In genomic region chr17:56264020-56264419, GRCm38 (mm10) we compare ENCODE assay signal across 8 mouse cellular contexts. TPM values are rescaled to one million over a fixed set of nuclear protein-coding genes. Genes with fewer than 3 reads are reported as not detected.
DNase-seq lines count a peak whose midpoint lies in the region; ATAC-seq and TF ChIP-seq lines count a peak whose summit lies in the region.

No protein-coding gene starts in this region.

- peaks cover 4% of the 10 kb centered on the region; the same call in 1 of the 2 replicates for H3K4me1 ChIP-seq in embryonic facial prominence, embryonic 14.5 days (ENCODE audit: control insufficient read depth, insufficient read depth, low read length)
- peaks cover 52% of the 10 kb centered on the region for H3K4me1 ChIP-seq in heart, embryonic 12.5 days (replicated peaks)
- H3K4me1 ChIP-seq in kidney, postnatal 0 days (replicated peaks; ENCODE audit: insufficient read depth, low read length), result 0 out of 2 replicates have a peak, but pooled peaks cover 8% of the 10 kb centered on the region
- peaks cover 13% of the 10 kb centered on the region for H3K4me1 ChIP-seq in liver, embryonic 11.5 days (replicated peaks; ENCODE audit: control insufficient read depth, insufficient read depth, low read length)
- peaks cover 2% of the 10 kb centered on the region; the same call in 1 of the 2 replicates for H3K4me1 ChIP-seq in stomach, embryonic 14.5 days (ENCODE audit: control insufficient read depth, insufficient read depth, low read length)

- no peaks in the 10 kb centered on the region for H3K9me3 ChIP-seq in embryonic facial prominence, embryonic 14.5 days (ENCODE audit: control insufficient read depth, low read length)
- no peaks in the 10 kb centered on the region for H3K9me3 ChIP-seq in heart, embryonic 12.5 days (replicated peaks)
- H3K9me3 ChIP-seq in kidney, postnatal 0 days (replicated peaks; ENCODE audit: low read length), result no peaks in the 10 kb centered on the region
- H3K9me3 ChIP-seq in liver, embryonic 11.5 days (ENCODE audit: control insufficient read depth, low read length), result no peaks in the 10 kb centered on the region
- H3K9me3 ChIP-seq in stomach, embryonic 14.5 days (ENCODE audit: control insufficient read depth, low read depth, low read length), result no peaks in the 10 kb centered on the region

- no peak overlapping the region for H3K27ac ChIP-seq in embryonic facial prominence, embryonic 14.5 days (replicated peaks; ENCODE audit: low read depth, low read length)
- no peak overlapping the region for H3K27ac ChIP-seq in heart, embryonic 12.5 days (ENCODE audit: poor library complexity, severe bottlenecking)
- no peak overlapping the region for H3K27ac ChIP-seq in kidney, postnatal 0 days
- no peak overlapping the region for H3K27ac ChIP-seq in liver, embryonic 11.5 days (ENCODE audit: low read depth, low read length)
- H3K27ac ChIP-seq in stomach, embryonic 14.5 days (ENCODE audit: low read length), result no peak overlapping the region

- H3K36me3 ChIP-seq in embryonic facial prominence, embryonic 14.5 days (ENCODE audit: control insufficient read depth, insufficient read depth, low read length), result peaks cover 42% of the 10 kb centered on the region
- peaks cover 42% of the 10 kb centered on the region for H3K36me3 ChIP-seq in heart, embryonic 12.5 days
- peaks cover 23% of the 10 kb centered on the region; the same call in 1 of the 2 replicates for H3K36me3 ChIP-seq in kidney, postnatal 0 days (ENCODE audit: insufficient read depth, low read length)
- H3K36me3 ChIP-seq in liver, embryonic 11.5 days (ENCODE audit: control insufficient read depth, insufficient read depth, low read length), result peaks cover 21% of the 10 kb centered on the region
- peaks cover 28% of the 10 kb centered on the region for H3K36me3 ChIP-seq in stomach, embryonic 14.5 days (ENCODE audit: control insufficient read depth, insufficient read depth, low read length)

- no peaks in the 10 kb centered on the region for H3K27me3 ChIP-seq in embryonic facial prominence, embryonic 14.5 days (replicated peaks; ENCODE audit: control insufficient read depth, insufficient read depth, low read length)
- H3K27me3 ChIP-seq in heart, embryonic 12.5 days (replicated peaks), result no peaks in the 10 kb centered on the region
- no peaks in the 10 kb centered on the region for H3K27me3 ChIP-seq in kidney, postnatal 0 days (ENCODE audit: insufficient read depth, low read length)
- no peaks in the 10 kb centered on the region for H3K27me3 ChIP-seq in liver, embryonic 11.5 days (replicated peaks; ENCODE audit: control insufficient read depth, insufficient read depth, low read length)
- no peaks in the 10 kb centered on the region for H3K27me3 ChIP-seq in stomach, embryonic 14.5 days (ENCODE audit: control insufficient read depth, insufficient read depth, low read length)

- peak; percentile 81 for TF ChIP-seq CTCF in kidney, postnatal 0 days (IDR thresholded peaks at IDR 0.05; ENCODE audit: low read depth)

- H3K9ac ChIP-seq in embryonic facial prominence, embryonic 14.5 days (ENCODE audit: low read depth, low read length), result no peak overlapping the region
- no peak overlapping the region for H3K9ac ChIP-seq in heart, embryonic 12.5 days
- no peak overlapping the region for H3K9ac ChIP-seq in kidney, postnatal 0 days (ENCODE audit: low read depth, low read length)
- no peak overlapping the region for H3K9ac ChIP-seq in liver, embryonic 11.5 days (ENCODE audit: low read depth, low read length)
- H3K9ac ChIP-seq in stomach, embryonic 14.5 days (replicated peaks; ENCODE audit: low read depth, low read length), result no peak overlapping the region

- H3K4me2 ChIP-seq in embryonic facial prominence, embryonic 14.5 days (ENCODE audit: low read depth, low read length), result no peak overlapping the region
- no peak overlapping the region for H3K4me2 ChIP-seq in heart, embryonic 12.5 days
- H3K4me2 ChIP-seq in kidney, postnatal 0 days (ENCODE audit: low read length), result no peak overlapping the region
- H3K4me2 ChIP-seq in liver, embryonic 11.5 days, result no peak overlapping the region
- no peak overlapping the region for H3K4me2 ChIP-seq in stomach, embryonic 14.5 days (replicated peaks; ENCODE audit: low read depth, low read length)

- WGBS in embryonic facial prominence, embryonic 14.5 days, result 27% methylated on average over 8 of the region's 8 CpGs
- 20% methylated on average over 8 of the region's 8 CpGs for WGBS in heart, embryonic 12.5 days
- WGBS in kidney, postnatal 0 days, result 23% methylated on average over 8 of the region's 8 CpGs
- WGBS in liver, embryonic 11.5 days, result 27% methylated on average over 8 of the region's 8 CpGs
- 22% methylated on average over 8 of the region's 8 CpGs for WGBS in stomach, embryonic 14.5 days

- peak; percentile 92 for DNase-seq in A20 (ENCODE audit: low read depth, low spot score)
- peak; percentile 87 for DNase-seq in adrenal gland, postnatal 10 days
- peak; percentile 78 for DNase-seq in embryonic facial prominence, embryonic 14.5 days (ENCODE audit: low spot score)
- DNase-seq in kidney, postnatal 0 days (ENCODE audit: low spot score), result peak; percentile 82
- DNase-seq in liver, embryonic 11.5 days (ENCODE audit: low spot score), result no peak

- no peak overlapping the region for H3K4me3 ChIP-seq in embryonic facial prominence, embryonic 14.5 days (ENCODE audit: low read depth, low read length)
- no peak overlapping the region for H3K4me3 ChIP-seq in heart, embryonic 12.5 days
- no peak overlapping the region for H3K4me3 ChIP-seq in kidney, postnatal 0 days (replicated peaks; ENCODE audit: low read depth, low read length)
- H3K4me3 ChIP-seq in liver, embryonic 11.5 days (ENCODE audit: low read depth, low read length), result no peak overlapping the region
- H3K4me3 ChIP-seq in stomach, embryonic 14.5 days (ENCODE audit: low read depth, low read length), result no peak overlapping the region

- peak; percentile 74 for ATAC-seq in embryonic facial prominence, embryonic 14.5 days (ENCODE audit: low read depth)
- peak; percentile 62; the same call in 1 of the 2 replicates for ATAC-seq in heart, embryonic 12.5 days (ENCODE audit: insufficient number of reproducible peaks, low FRiP score)
- ATAC-seq in kidney, postnatal 0 days (replicated peaks; ENCODE audit: low FRiP score, low read depth), result peak; percentile 52
- peak; percentile 74 for ATAC-seq in liver, embryonic 11.5 days (replicated peaks; ENCODE audit: low FRiP score)
- ATAC-seq in monocyte, adult 5-6 weeks (replicated peaks; ENCODE audit: insufficient number of reproducible peaks, low FRiP score, low TSS enrichment, poor library complexity, severe bottlenecking), result peak; percentile 53
- ATAC-seq in stomach, embryonic 14.5 days (ENCODE audit: insufficient number of reproducible peaks, insufficient read depth, low FRiP score, low read depth), result peak; percentile 74

RNA-seq across cellular contexts. Expression of gene Fem1a, which starts 7.4 kb away (rescaled TPM):
- 10 to 100 TPM; 27.8 to 38.0 TPM for total RNA-seq in adrenal gland, postnatal 10 days (2021)
- polyA plus RNA-seq in embryonic facial prominence, embryonic 14.5 days (2014; fragmentation: Nextera tagmentation; extraction: Ambion mirVana), result 19.6 and 20.5 TPM in 2 replicates
- polyA plus RNA-seq in heart, embryonic 12.5 days (2016; fragmentation: Nextera tagmentation; extraction: Ambion mirVana), result 19.5 and 19.9 TPM in 2 replicates
- polyA plus RNA-seq in kidney, postnatal 0 days (2015; fragmentation: Nextera tagmentation; extraction: Ambion mirVana), result 11.7 TPM in 2 replicates
- 14.0 and 15.0 TPM in 2 replicates for polyA plus RNA-seq in liver, embryonic 11.5 days (2014; fragmentation: Nextera tagmentation; extraction: Ambion mirVana)
- 13.2 to 22.7 TPM (median 13.6 TPM) in 3 replicates for total RNA-seq in monocyte, adult 5-6 weeks (2017)
- polyA plus RNA-seq in stomach, embryonic 14.5 days (2014; fragmentation: Nextera tagmentation; extraction: Ambion mirVana), result 13.4 and 13.5 TPM in 2 replicates

RNA-seq across cellular contexts. Expression of gene Ticam1, which starts 12.6 kb away (rescaled TPM):
- 10 to 100 TPM; 16.6 to 18.1 TPM for total RNA-seq in adrenal gland, postnatal 10 days (2021)
- 6.9 and 8.1 TPM in 2 replicates for polyA plus RNA-seq in embryonic facial prominence, embryonic 14.5 days (2014; fragmentation: Nextera tagmentation; extraction: Ambion mirVana)
- 8.6 and 9.5 TPM in 2 replicates for polyA plus RNA-seq in heart, embryonic 12.5 days (2016; fragmentation: Nextera tagmentation; extraction: Ambion mirVana)
- 6.9 and 7.7 TPM in 2 replicates for polyA plus RNA-seq in kidney, postnatal 0 days (2015; fragmentation: Nextera tagmentation; extraction: Ambion mirVana)
- 5.8 and 6.2 TPM in 2 replicates for polyA plus RNA-seq in liver, embryonic 11.5 days (2014; fragmentation: Nextera tagmentation; extraction: Ambion mirVana)
- total RNA-seq in monocyte, adult 5-6 weeks (2017), result 2.6 to 11.4 TPM (median 3.9 TPM) in 3 replicates
- 7.0 and 8.1 TPM in 2 replicates for polyA plus RNA-seq in stomach, embryonic 14.5 days (2014; fragmentation: Nextera tagmentation; extraction: Ambion mirVana)

RNA-seq across cellular contexts. Expression of gene Plin3, which starts 28.7 kb away (rescaled TPM):
- 10 to 100 TPM; 96.0 to 97.9 TPM for total RNA-seq in adrenal gland, postnatal 10 days (2021)
- polyA plus RNA-seq in embryonic facial prominence, embryonic 14.5 days (2014; fragmentation: Nextera tagmentation; extraction: Ambion mirVana), result 76.9 and 88.4 TPM in 2 replicates
- polyA plus RNA-seq in heart, embryonic 12.5 days (2016; fragmentation: Nextera tagmentation; extraction: Ambion mirVana), result 59.1 and 60.0 TPM in 2 replicates
- polyA plus RNA-seq in kidney, postnatal 0 days (2015; fragmentation: Nextera tagmentation; extraction: Ambion mirVana), result 69.6 and 75.2 TPM in 2 replicates
- 48.4 and 53.7 TPM in 2 replicates for polyA plus RNA-seq in liver, embryonic 11.5 days (2014; fragmentation: Nextera tagmentation; extraction: Ambion mirVana)
- total RNA-seq in monocyte, adult 5-6 weeks (2017), result 10.2 to 15.5 TPM (median 13.4 TPM) in 3 replicates
- polyA plus RNA-seq in stomach, embryonic 14.5 days (2014; fragmentation: Nextera tagmentation; extraction: Ambion mirVana), result 70.1 and 76.6 TPM in 2 replicates

RNA-seq across cellular contexts. Expression of gene Arrdc5, which starts 36.1 kb away (rescaled TPM):
- not detected for total RNA-seq in adrenal gland, postnatal 10 days (2021)
- polyA plus RNA-seq in embryonic facial prominence, embryonic 14.5 days (2014; fragmentation: Nextera tagmentation; extraction: Ambion mirVana), result not detected in 2 replicates
- not detected in 2 replicates for polyA plus RNA-seq in heart, embryonic 12.5 days (2016; fragmentation: Nextera tagmentation; extraction: Ambion mirVana)
- polyA plus RNA-seq in kidney, postnatal 0 days (2015; fragmentation: Nextera tagmentation; extraction: Ambion mirVana), result not detected in 2 replicates
- not detected in 2 replicates for polyA plus RNA-seq in liver, embryonic 11.5 days (2014; fragmentation: Nextera tagmentation; extraction: Ambion mirVana)
- not detected in 3 replicates for total RNA-seq in monocyte, adult 5-6 weeks (2017)
- not detected in 2 replicates for polyA plus RNA-seq in stomach, embryonic 14.5 days (2014; fragmentation: Nextera tagmentation; extraction: Ambion mirVana)

RNA-seq across cellular contexts. Expression of gene Uhrf1, which starts 39.1 kb away (rescaled TPM):
- total RNA-seq in adrenal gland, postnatal 10 days (2021), result 10 to 100 TPM; 28.5 to 34.8 TPM
- polyA plus RNA-seq in embryonic facial prominence, embryonic 14.5 days (2014; fragmentation: Nextera tagmentation; extraction: Ambion mirVana), result 74.8 and 90.9 TPM in 2 replicates
- 88.4 and 91.2 TPM in 2 replicates for polyA plus RNA-seq in heart, embryonic 12.5 days (2016; fragmentation: Nextera tagmentation; extraction: Ambion mirVana)
- polyA plus RNA-seq in kidney, postnatal 0 days (2015; fragmentation: Nextera tagmentation; extraction: Ambion mirVana), result 54.3 and 67.3 TPM in 2 replicates
- polyA plus RNA-seq in liver, embryonic 11.5 days (2014; fragmentation: Nextera tagmentation; extraction: Ambion mirVana), result 172 and 182 TPM in 2 replicates
- total RNA-seq in monocyte, adult 5-6 weeks (2017), result 1.2 to 5.9 TPM (median 3.2 TPM) in 3 replicates
- 77.6 and 85.2 TPM in 2 replicates for polyA plus RNA-seq in stomach, embryonic 14.5 days (2014; fragmentation: Nextera tagmentation; extraction: Ambion mirVana)
